Mouse (Mus musculus): ENCODE results near the gene Pgpep1l. TPM values are rescaled to one million over a fixed set of nuclear protein-coding genes. Genes with fewer than 3 reads are reported as not detected.
"Not testable (repeated sequence)": the region's sequence is repeated elsewhere in the genome, so short reads cannot be mapped to it uniquely, and the experiment has no call there.

Pgpep1l gene
- polyA plus RNA-seq, 1 experiment from 2014 or later, result not detected

DNA sequence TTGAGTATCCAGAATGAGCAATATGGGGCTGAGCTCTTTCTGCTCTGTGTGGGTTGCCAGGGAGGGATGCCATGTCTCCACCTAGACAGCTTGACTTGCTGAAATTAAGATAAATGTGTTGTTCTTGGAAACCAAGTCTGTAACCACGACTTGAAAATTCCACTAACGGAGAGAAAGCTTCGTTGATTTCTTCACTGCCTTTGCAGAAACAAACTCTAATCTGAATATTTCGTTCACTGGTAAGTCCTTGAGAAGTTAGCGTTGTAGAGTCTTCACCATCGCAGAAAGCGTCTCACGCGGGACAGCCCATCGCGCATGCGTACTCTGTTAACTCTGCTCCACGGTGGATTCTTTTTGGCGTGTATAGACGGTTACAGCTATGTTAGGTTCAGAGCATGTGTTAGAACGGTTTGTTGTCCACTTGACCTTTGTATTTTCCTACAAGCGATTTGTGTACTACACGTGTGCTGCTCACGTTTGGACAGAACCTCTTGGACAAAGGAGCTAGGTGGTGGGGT, 16.4 kb upstream of the Pgpep1l start:
- WGBS, result 87% methylated on average over 19 of the region's 19 CpGs
- Histone ChIP-seq H3K4me1 (peaks cover 8% of the 10 kb centered on the region), H3K27ac (no peak overlapping the region), H3K36me3 (no peaks in the 10 kb centered on the region), H3K9me3 (no peaks in the 10 kb centered on the region), H3K4me2 (no peak overlapping the region), H3K9ac (no peak overlapping the region), H3K27me3 (replicated peaks) (no peaks in the 10 kb centered on the region), H3K4me3 (replicated peaks) (no peak overlapping the region)
- ATAC-seq (ENCODE audit: insufficient read depth, low FRiP score, low read depth), result no peak

DNA sequence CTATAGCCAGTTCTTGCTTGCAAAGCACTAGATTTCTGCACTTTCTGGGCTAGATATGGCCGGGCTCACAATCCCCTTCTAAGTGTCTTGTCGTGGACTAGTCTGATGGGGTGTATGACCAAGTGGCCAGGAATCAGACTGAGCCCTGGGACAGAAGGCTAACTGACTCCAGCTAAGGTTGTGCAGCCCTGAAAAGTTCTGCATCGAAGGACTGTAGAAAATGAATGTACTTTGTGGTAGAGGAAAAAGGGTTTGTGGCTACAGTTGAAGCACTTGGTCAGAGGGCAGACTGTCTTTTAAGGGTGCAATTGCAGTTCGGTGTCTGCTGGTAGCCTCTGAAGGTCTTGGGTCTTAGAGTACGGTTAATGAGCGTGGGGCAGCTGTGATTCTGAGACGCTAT, 15.4 kb upstream of the Pgpep1l start:
- ATAC-seq (ENCODE audit: insufficient read depth, low FRiP score, low read depth), result no peak
- H3K4me3 ChIP-seq (replicated peaks), result no peak overlapping the region
- no peak overlapping the region for H3K4me2 ChIP-seq
- no peaks in the 10 kb centered on the region for H3K9me3 ChIP-seq
- WGBS, result 84% methylated on average over 7 of the region's 7 CpGs
- 0 out of 2 replicates have a peak, but pooled peaks cover 3% of the 10 kb centered on the region for H3K27me3 ChIP-seq (replicated peaks)
- H3K27ac ChIP-seq, result no peak overlapping the region
- H3K4me1 ChIP-seq, result peaks cover 8% of the 10 kb centered on the region
- no peak overlapping the region for H3K9ac ChIP-seq
- H3K36me3 ChIP-seq, result no peaks in the 10 kb centered on the region

DNA sequence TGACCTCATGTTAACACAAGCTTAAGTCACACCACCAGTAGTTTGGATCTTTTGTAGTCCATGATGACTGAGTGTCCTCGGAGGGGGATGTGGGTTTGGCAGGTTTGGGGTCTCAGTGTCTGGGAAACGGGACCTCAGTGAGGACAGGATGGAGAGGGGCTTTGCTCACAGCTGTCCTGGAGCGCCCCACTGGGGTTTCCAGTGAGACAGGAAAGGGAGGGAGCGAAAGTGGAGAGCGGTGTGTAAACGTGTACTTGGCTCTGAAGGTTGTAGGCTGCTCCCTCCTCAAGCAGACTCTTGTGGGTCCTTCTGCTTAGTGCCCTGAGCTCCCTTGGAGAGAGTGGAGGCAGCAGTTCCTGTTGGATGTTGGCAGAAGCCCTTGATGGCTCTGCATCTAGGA, 14.9 kb upstream of the Pgpep1l start:
- 68% methylated on average over 6 of the region's 6 CpGs for WGBS
- ATAC-seq (ENCODE audit: insufficient read depth, low FRiP score, low read depth), result no peak

DNA sequence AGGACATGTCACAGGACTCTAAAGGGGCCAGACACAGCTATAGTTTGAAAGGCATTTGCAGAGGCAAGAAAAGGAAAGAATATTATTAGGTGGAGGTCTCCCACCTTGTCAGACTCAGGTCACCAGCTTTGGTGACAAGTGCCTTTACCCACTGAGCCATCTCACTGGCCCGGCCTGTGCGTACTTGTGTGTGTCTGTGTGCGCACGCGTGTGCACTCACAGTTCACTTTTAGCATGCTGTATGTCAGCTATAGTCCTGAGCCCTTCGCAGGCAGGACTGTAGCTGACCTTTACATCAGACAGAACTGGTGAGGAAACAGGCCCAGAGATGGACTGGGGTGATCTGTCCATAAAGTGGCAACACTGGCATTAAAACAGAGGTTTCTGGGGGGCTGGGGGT, 14.4 kb upstream of the Pgpep1l start:
- Histone ChIP-seq H3K9ac (no peak overlapping the region), H3K27ac (no peak overlapping the region), H3K4me3 (replicated peaks) (no peak overlapping the region), H3K36me3 (no peaks in the 10 kb centered on the region), H3K4me1 (peaks cover 8% of the 10 kb centered on the region), H3K4me2 (no peak overlapping the region), H3K9me3 (no peaks in the 10 kb centered on the region), H3K27me3 (replicated peaks) (0 out of 2 replicates have a peak, but pooled peaks cover 3% of the 10 kb centered on the region)
- ATAC-seq (ENCODE audit: insufficient read depth, low FRiP score, low read depth), result no peak
- WGBS, result 92% methylated on average over 6 of the region's 6 CpGs

More for the DNA sequence above, 14.9 kb upstream of the Pgpep1l start:
- H3K4me2 ChIP-seq, result no peak overlapping the region
- H3K4me1 ChIP-seq, result peaks cover 8% of the 10 kb centered on the region
- H3K27me3 ChIP-seq (replicated peaks), result 0 out of 2 replicates have a peak, but pooled peaks cover 3% of the 10 kb centered on the region
- no peak overlapping the region for H3K9ac ChIP-seq
- no peak overlapping the region for H3K4me3 ChIP-seq (replicated peaks)
- no peaks in the 10 kb centered on the region for H3K36me3 ChIP-seq
- H3K9me3 ChIP-seq, result no peaks in the 10 kb centered on the region
- no peak overlapping the region for H3K27ac ChIP-seq

DNA sequence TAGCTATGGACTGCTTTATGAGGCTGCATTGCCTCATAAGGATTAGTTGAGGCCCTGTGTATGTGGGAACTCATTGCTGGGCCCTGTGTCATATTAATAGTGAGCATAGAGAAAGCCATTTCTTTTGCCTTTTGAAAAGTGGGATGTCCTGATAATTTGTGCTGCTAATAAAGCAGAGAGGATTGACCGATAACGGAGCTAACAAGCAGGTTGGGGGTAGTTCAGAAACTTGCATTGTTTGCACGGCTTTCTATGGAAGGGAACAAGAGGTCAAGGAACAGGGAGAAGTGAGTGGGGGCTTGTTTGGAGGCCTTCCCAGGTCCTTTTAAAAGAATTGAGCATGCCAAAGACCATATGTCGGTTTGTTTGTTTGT, 13.9 kb upstream of the Pgpep1l start:
- no peaks in the 10 kb centered on the region for H3K9me3 ChIP-seq
- 64% methylated on average over 4 of the region's 4 CpGs for WGBS
- no peak overlapping the region for H3K27ac ChIP-seq
- H3K4me3 ChIP-seq (replicated peaks), result no peak overlapping the region
- no peak for ATAC-seq (ENCODE audit: insufficient read depth, low FRiP score, low read depth)
- H3K27me3 ChIP-seq (replicated peaks), result 0 out of 2 replicates have a peak, but pooled peaks cover 3% of the 10 kb centered on the region
- H3K4me1 ChIP-seq, result peaks cover 8% of the 10 kb centered on the region
- H3K36me3 ChIP-seq, result no peaks in the 10 kb centered on the region
- H3K4me2 ChIP-seq, result no peak overlapping the region
- H3K9ac ChIP-seq, result no peak overlapping the region

DNA sequence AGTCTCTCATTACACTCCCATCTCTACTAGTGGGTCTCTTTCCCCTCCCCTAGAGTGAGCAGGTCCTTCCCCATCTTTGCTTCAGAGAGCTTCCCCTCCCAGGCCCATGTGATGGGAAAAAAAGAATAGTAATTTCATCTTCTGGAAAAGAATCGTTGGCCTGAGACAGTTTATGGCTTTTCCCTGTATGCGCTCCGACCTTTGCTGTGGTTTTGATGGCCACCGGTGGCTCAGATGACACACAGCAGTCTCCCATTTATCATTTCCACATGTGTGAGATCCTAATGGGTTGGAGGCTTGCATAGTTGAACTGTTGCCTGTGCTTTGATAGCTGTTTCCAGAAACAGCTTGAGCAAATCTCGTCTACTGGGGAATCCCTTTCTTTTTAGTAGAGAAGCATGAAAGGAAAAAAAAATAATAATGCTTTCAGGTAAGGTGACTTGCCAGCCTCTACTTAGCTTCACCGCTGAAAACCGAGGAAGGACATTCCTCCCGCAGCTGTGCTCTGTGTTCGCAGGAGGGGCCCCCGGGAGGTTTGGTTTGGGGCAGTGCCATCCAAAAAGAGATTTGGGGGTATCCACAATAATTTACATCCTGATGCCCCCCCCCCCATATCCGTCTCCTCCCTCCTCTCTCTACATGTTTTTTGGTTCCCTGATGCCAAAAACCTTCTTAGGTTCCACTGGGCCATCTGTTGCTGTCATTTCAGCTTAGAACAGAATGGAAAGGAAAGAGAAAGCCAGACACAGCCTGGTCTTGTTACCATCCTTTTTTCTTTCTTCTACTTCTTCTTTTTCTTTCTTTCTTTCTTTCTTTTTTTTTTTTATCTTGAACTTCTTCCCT, 13.2 kb upstream of the Pgpep1l start:
- Histone ChIP-seq H3K4me2 (no peak overlapping the region), H3K27ac (no peak overlapping the region), H3K27me3 (replicated peaks) (0 out of 2 replicates have a peak, but pooled peaks cover 3% of the 10 kb centered on the region), H3K4me1 (peaks cover 8% of the 10 kb centered on the region), H3K36me3 (no peaks in the 10 kb centered on the region), H3K4me3 (replicated peaks) (no peak overlapping the region), H3K9ac (no peak overlapping the region), H3K9me3 (no peaks in the 10 kb centered on the region)
- ATAC-seq (ENCODE audit: insufficient read depth, low FRiP score, low read depth), result no peak
- 38% methylated on average over 11 of the region's 11 CpGs for WGBS

DNA sequence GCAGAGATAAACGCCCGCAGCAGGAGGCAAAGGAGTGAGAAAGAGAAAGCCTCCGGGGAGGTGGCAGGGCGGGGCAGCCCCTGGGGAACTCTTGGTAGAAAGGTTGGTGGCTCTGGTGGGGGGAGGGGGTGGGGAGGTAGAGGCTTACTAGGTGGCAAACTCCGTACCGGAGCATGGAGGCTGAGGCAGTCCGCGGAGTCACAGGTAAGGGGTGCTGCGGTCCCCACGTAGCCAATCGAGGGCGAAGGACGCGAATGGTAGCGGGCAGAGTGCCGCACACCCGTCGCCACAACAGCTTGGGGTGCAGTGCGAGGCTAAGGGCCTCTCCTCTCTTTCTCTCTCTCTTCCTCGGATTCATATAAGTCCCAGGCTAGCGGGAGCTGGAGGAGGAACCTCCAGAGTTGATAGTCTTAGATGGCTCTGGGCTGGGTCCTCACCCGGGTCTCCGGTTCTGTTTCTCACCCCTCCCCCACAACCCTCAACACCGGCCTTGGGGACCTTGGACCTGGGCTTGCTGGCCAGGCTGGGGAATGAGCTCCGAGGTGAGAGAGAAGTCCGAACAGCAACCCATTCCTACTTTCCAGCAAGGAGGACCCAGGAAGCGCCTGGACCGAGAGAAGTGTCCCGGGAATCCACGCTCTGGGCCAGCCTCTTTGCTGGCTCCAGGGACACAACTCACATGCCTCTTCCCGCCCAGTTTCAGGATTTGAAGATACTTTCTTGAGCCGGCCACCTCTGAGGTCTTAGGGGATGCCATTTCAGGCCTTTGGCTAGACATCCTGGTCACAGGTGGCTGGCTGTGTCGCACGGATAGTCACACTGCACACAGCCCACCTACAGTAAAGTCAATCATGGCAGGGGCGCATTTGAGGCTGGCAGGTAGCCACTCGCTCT, 12.1 kb upstream of the Pgpep1l start:
- Histone ChIP-seq H3K27ac (no peak overlapping the region), H3K4me2 (peak overlapping the region; percentile 87), H3K9me3 (no peaks in the 10 kb centered on the region), H3K36me3 (no peaks in the 10 kb centered on the region), H3K4me3 (replicated peaks) (peak overlapping the region; percentile 37), H3K4me1 (peaks cover 8% of the 10 kb centered on the region), H3K9ac (0 out of 2 replicates have a peak overlapping the region, but pooled peaks have one; percentile 10), H3K27me3 (replicated peaks) (0 out of 2 replicates have a peak, but pooled peaks cover 3% of the 10 kb centered on the region)
- ATAC-seq (ENCODE audit: insufficient read depth, low FRiP score, low read depth), result 0 out of 2 replicates have a peak, but pooled peaks have one; percentile 31
- WGBS, result 8% methylated on average over 36 of the region's 36 CpGs

DNA sequence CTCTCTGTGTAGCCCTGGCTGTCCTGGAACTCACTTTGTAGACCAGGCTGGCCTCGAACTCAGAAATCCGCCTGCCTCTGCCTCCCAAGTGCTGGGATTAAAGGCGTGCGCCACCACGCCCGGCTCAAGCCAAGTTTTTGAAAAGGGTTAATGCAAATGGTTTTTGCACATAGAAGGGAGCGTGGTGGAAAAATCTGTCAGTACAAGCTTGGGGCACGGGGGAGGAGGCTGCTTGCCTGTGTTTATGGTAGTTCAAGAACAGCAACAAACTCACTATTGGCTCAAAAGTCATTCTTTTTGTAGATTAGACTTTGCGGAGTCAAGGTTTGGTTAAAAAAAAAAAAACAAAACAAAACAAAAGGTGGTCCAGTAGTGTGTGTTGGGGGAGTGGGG, 11.4 kb upstream of the Pgpep1l start:
- not testable (repeated sequence) for H3K4me1 ChIP-seq; H3K36me3 ChIP-seq; H3K27ac ChIP-seq; H3K9me3 ChIP-seq; H3K9ac ChIP-seq; H3K27me3 ChIP-seq (replicated peaks); ATAC-seq (ENCODE audit: insufficient read depth, low FRiP score, low read depth)
- WGBS, result 51% methylated on average over 9 of the region's 9 CpGs
- Histone ChIP-seq H3K4me2 (peak overlapping the region; percentile 87), H3K4me3 (replicated peaks) (peak overlapping the region; percentile 37)

DNA sequence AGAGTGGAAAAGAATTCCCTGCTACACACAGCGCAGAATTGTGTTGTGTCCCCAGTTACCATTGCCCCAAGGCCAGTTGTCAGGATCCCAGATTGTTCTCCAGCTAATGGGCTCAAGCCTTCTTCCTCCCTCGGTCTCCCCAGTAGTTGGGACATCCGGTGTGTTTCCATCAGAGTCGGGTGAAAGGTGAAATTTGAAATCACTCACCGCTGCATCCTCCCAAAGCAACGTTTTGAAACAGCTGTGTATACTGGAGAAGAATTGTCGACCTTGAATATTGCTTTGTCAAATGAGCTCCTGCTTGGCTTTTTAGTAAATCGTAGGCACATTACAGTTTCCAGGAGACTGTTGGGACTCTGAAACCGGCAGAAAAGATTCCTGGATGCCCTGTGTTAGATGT, 10.9 kb upstream of the Pgpep1l start:
- ATAC-seq (ENCODE audit: insufficient read depth, low FRiP score, low read depth), result no peak
- H3K4me3 ChIP-seq (replicated peaks), result no peak overlapping the region
- no peak overlapping the region for H3K27ac ChIP-seq
- no peak overlapping the region for H3K4me2 ChIP-seq
- no peaks in the 10 kb centered on the region for H3K9me3 ChIP-seq
- H3K4me1 ChIP-seq, result peaks cover 8% of the 10 kb centered on the region
- no peaks in the 10 kb centered on the region for H3K36me3 ChIP-seq
- WGBS, result 60% methylated on average over 9 of the region's 9 CpGs
- 0 out of 2 replicates have a peak, but pooled peaks cover 3% of the 10 kb centered on the region for H3K27me3 ChIP-seq (replicated peaks)
- H3K9ac ChIP-seq, result no peak overlapping the region

DNA sequence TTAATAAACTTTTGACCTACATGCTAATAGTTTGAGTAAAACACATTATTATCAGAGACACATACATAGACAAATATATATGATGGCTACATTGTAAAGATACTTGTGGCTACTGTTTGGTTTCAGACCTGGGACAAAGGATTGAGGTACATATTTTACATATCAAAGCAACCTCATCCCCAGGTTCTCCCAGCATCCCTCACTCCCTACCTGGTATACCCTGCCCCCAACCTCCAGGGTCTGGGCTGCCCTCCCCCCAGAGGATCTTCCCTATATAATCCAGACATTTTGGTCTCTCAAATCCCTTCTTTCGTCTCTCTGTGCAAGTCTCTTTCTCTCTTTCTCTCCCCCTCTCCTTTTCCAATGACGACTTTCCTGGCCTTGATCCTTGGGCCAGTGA, 10.2 kb upstream of the Pgpep1l start:
- 67% methylated on average over 2 of the region's 2 CpGs for WGBS
- Histone ChIP-seq H3K27me3 (replicated peaks) (0 out of 2 replicates have a peak, but pooled peaks cover 3% of the 10 kb centered on the region), H3K4me2 (no peak overlapping the region), H3K4me3 (replicated peaks) (no peak overlapping the region), H3K9me3 (no peaks in the 10 kb centered on the region), H3K4me1 (peaks cover 8% of the 10 kb centered on the region), H3K36me3 (no peaks in the 10 kb centered on the region), H3K27ac (no peak overlapping the region), H3K9ac (no peak overlapping the region)
- no peak for ATAC-seq (ENCODE audit: insufficient read depth, low FRiP score, low read depth)

DNA sequence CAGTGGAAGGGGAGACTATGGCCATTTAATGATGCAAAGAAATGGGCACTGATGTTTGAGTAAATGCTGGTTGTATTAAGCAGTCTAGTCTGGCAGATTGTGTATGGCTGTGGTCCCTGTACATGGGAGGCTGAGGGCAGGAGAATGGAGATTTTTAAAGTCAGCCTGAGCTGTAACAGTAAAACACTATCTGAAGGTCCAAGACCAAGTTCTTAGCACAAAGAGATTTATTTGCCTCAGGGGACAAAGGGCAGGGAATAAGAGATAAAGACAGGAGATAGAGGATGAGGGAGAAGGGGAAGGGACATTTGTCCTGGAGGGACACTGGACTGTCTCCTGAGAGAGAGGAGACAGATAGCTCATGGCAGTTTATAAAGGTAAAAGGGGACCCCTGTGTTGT, 9.5 kb upstream of the Pgpep1l start, which contains the start of gene Fam169b:
Gene Fam169b, plus strand, starts transcription at position 325 of the 400 bp plus-strand sequence.
- Histone ChIP-seq H3K9me3 (no peaks in the 10 kb centered on the region), H3K9ac (no peak within 1 kb of the TSS), H3K4me3 (replicated peaks) (no peak within 1 kb of the TSS), H3K27me3 (replicated peaks) (0 out of 2 replicates have a peak, but pooled peaks cover 3% of the 10 kb centered on the region), H3K36me3 (no peaks in the 10 kb centered on the region), H3K27ac (no peak within 1 kb of the TSS), H3K4me1 (peaks cover 8% of the 10 kb centered on the region), H3K4me2 (no peak within 1 kb of the TSS)
- ATAC-seq (ENCODE audit: insufficient read depth, low FRiP score, low read depth), result no peak

Measured in stomach, embryonic 15.5 days (tissue).